Mouse (Mus musculus): Measurements from ENCODE around the gene Barx2.
A peak's percentile ranks its signal among the peaks of the same experiment; 100 is the strongest.
"Not testable (repeated sequence)": the region's sequence is repeated elsewhere in the genome, so short reads cannot be mapped to it uniquely, and the experiment has no call there.

The Barx2 gene

GRCm38 (mm10) chr9:31912921-31913738, at the start of gene Barx2:
Gene Barx2, minus strand, starts transcription at chr9:31913462.
- no peak for DNase-seq (ENCODE audit: low read depth, low spot score)

GRCm38 (mm10) chr9:31962265-31962664, 49.0 kb upstream of the Barx2 start:
- no peak for DNase-seq (ENCODE audit: low read depth, low spot score)

DNA sequence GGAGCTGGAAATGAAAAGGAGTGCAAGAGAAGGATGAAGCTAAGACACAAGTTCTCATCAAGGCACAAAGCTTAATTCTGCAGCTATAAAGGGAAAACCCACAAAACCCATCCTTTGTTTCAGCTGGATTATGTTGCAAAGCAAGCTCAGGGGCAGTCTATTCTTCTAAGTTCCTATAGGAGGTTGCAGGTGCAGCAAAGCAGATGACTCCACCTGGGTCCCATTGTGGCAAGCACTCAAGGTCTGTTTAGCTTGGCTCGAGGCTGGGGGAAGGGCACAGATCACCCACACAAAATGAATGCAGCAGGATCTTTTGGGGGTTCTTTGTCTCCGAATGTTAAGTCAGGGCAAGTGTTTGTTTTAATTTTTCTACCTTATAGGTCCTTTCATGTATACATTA, 47.2 kb upstream of the Barx2 start:
- no peak for DNase-seq (ENCODE audit: low read depth, low spot score)

- DNase-seq (ENCODE audit: low read depth, low spot score): no peak
These were observed 44.9 kb upstream of the Barx2 start for GRCm38 (mm10) chr9:31958120-31958519.

- DNase-seq (ENCODE audit: low read depth, low spot score): peak; percentile 8
These were observed 37.2 kb upstream of the Barx2 start for GRCm38 (mm10) chr9:31950506-31950905.

DNA sequence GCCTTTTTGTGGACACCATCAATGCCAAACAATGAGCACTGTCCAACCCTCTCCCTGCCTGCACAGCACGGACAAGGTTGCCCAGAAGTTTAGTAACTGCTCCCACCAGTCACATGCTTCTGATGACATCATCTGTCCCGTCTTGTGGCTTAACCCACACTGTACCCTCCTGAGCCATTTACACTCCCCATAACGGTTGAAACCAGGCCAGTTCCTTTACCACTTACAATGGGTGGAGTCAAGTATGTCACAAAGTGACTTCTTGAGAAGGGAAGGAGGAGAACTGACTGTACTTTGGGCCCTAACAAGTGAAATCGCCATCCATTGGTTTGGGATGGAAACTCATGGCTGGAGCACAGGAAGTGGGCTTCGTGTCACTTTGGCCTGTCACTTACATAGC, 35.8 kb upstream of the Barx2 start:
- DNase-seq (ENCODE audit: low read depth, low spot score): no peak

DNA sequence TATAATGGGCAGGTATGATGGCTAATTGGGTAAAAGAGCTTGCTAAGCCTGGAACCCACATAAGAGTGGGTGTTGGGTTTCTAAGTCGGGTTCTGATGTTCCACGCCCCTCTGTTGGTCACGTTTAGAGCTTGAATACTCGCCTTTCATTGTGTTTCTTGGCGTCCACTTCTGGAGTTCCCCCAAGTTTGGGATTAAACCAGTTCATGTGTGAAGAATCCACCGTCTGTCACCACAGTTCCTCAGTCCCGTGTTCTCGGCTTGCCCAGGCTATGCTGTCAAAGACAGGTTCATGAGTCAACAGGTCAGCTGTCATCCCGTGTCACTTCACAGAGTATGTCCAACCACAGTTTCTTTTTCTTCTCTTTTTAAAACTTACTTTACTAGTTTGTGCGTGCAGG, 33.8 kb upstream of the Barx2 start:
- DNase-seq (ENCODE audit: low read depth, low spot score): no peak

- DNase-seq (ENCODE audit: low read depth, low spot score): no peak
These were observed 29.1 kb upstream of the Barx2 start for GRCm38 (mm10) chr9:31942334-31942733.

DNA sequence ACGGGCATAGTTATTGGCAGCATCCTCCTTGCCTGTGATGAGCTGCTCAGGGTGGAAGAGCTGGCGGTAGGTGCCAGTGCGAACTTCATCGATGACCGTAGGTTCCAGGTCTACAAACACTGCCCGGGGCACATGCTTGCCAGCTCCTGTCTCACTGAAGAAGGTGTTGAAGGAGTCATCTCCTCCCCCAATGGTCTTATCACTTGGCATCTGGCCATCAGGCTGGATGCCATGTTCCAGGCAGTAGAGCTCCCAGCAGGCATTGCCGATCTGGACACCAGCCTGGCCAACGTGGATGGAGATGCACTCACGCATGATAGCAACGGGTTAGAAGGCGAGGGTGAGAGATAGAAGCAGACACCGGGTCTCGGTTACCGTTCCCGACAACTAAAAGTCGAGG, 23.2 kb upstream of the Barx2 start:
- DNase-seq (ENCODE audit: low read depth, low spot score): not testable (repeated sequence)

DNA sequence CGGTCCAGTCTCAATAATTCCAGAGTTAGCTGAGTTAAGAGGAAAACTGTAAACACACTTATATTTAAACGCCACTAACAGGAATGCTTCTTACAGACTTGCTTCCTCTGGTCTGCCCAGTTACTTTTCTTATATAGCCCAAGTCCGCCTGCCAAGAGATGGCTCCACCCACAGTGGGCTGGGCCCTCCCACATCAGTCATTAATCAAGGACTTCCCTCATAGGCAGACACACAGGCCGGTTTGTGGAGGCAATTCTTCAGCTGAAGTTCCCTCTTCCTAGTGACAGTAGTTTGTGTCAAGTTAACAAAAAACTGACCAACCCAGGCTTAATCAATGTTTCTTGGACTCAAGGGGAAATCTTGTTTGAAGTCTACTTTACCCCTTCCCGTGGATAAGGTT, 18.4 kb upstream of the Barx2 start:
- DNase-seq (ENCODE audit: low read depth, low spot score): peak; percentile 54

GRCm38 (mm10) chr9:31931255-31931654, 18.0 kb upstream of the Barx2 start:
- no peak for DNase-seq (ENCODE audit: low read depth, low spot score)

DNA sequence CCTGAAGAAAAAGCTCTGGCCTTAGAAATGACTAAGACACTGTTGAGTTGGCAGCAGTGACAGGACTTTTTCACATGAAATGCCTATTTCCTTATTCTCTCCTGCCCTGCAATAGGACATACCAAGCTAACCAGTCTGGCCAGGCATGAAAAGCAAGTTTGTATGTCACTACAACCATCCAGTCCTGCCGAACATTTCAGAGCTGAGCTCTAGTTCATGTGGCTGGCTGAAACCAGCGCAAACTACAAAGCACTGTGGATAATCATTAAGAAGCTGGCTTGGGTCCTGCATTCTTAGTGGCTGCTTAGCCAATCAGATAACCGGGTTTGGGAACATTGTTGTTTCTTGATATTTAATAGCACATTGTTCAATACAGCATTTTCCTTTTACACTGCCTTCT, 13.5 kb upstream of the Barx2 start:
- DNase-seq (ENCODE audit: low read depth, low spot score): no peak

- peak; percentile 83 for DNase-seq (ENCODE audit: low read depth, low spot score)
These were observed 12.8 kb upstream of the Barx2 start for GRCm38 (mm10) chr9:31925830-31926624.

DNA sequence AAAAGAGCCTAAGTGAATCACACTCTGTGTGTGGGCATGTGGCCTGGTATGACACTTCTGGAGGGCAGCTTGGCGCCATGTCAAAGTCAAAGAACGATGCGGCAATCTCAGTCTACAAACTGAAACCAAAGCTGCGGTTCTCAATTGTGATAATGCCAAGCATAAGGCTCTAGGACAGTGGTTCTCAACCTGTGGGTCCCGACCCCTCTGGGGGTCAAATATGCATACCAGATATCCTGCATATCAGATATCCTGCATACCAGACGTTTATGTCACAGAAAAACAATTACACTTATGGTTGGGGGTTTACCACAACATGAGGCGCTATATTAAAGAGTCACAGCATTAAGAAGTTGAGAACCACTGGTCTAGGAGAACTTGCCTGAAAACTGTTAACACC, 10.3 kb upstream of the Barx2 start:
- DNase-seq (ENCODE audit: low read depth, low spot score): no peak

DNA sequence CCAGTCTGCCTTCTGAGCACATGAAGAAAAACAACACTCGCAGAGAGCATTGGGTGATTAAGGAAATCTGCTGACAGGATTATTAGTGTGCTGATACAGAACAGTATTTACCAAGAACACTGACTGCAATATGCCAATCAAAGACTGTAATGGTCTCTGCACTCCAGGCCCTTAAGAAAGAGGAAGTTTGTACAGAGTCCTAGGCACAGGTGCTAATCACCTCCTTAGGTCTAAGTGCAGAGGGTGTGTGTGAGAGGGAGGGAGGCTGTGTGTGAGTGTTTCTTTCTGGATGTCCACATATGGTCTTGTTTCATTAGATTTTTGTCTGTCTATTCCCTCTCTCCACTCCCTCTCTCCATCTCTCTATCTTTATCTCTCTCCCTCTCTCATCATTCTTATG, 6.5 kb upstream of the Barx2 start:
- peak; percentile 55 for DNase-seq (ENCODE audit: low read depth, low spot score)

DNA sequence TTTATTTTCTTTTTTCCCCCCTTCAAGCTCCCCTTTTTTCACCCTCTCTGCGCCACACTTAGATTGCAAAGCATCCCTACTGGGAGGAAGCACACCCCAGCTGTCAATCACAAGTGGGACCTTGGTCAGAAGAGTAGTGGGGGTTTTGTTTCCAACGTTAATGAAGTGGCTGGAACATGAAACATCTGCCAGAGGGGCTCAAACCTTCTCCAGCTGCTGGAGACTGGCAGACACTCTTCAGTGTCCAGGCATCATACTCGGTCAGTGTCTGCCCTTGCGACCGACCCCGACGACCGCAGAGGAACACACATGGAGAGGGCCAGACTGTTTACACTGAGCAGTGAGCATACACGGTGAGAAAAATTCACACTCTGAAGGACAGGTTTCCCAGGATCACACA, 3.2 kb upstream of the Barx2 start:
- DNase-seq (ENCODE audit: low read depth, low spot score): no peak

DNA sequence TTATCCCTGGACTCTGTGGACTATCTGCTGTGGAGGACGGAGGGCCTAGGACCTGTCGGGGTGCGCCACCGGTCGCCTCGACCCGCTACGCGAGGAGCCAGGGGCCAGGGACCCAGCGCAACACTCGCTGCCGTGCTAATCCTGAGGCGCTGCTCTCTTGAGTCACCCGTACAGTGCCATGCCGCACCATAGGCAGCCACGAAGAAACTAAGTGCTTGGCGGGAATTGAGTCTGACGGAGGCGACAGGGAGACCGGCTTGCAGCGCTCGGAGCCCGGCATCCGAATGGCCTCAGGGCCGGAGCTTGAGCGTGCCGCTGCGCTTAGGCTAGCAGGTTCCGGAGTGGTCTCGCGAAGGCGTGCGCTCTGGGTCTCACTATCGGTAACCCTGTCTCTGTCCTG, 1.6 kb upstream of the Barx2 start:
- DNase-seq (ENCODE audit: low read depth, low spot score): no peak

DNA sequence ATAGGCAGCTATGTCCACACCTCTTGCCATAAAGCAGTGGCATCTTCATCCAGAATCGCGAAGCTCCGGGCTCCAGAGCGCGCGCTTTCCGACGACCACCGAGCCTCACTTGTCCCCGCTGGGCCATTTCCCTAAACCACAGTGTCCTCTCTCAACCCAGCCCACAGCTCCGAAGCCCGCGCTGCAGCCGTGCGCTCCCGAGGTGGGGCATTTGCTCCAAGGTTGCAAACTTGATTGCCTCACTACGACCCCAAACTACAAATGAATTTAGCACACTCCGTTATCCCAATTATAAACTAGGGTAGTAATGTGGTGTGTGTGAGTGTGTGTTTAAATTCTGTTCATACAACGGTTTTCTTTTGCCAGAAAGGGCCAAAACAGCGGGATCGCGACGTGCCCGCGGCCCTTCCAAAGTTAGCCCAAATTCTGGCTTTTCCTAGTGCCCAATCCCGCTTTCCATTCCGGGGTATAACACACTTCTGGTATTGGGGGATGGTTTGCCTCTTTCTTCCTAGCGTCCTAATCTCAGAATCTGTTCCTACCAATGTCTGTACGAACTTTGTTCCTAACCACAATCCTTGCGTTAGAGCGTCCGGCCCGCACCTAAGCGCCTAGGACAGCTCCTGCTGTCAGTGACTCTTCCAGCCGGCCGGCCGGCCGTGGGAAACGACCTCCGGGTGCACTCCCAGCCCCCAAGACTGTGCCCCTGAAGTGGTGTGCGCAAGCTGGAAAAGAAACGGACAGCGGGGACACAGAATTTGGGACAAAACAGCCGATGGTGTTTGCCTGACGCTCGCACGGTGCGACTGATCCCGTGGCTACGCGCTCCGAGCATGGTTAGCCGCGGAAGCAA, 703 bp upstream of the Barx2 start:
- DNase-seq (ENCODE audit: low read depth, low spot score): no peak

DNA sequence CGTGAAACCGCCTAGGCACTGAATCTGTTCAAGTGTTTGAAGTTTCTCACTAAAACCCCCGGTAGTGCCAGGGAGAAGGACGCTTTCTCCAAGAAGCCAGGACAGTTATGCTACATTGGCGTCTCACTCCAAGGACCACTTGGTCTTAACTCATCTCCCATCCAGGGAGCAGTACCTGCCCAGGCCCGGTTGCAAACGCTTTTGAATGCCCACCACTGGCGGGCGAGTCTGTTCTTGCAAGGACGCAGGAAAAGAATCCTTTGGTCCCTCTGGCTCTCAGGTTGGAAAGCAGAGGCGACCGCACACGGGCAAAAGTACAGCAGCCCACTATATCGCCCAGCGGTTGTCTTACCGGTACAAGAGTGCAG, 725 bp downstream of the Barx2 start:
- no peak for DNase-seq (ENCODE audit: low read depth, low spot score)

DNA sequence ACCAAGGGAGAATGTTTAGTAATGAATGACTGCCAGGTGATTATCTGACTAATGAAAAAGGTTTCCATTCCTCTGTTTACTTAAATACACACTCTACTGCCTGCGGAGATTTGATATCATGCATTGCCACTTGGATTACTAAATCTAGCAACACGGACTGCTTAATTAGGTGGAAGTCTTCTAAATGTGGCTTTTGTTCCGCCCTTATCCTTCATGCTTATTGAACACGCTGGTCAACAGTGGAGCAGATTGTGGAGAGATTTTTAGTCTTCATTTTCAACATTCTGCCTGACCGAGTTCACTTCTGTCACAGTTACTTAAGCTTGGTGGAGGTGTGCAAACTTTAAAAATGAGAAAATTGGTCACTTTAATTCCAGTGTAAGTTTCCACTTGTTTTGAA, 3.0 kb downstream of the Barx2 start:
- DNase-seq (ENCODE audit: low read depth, low spot score): no peak

DNA sequence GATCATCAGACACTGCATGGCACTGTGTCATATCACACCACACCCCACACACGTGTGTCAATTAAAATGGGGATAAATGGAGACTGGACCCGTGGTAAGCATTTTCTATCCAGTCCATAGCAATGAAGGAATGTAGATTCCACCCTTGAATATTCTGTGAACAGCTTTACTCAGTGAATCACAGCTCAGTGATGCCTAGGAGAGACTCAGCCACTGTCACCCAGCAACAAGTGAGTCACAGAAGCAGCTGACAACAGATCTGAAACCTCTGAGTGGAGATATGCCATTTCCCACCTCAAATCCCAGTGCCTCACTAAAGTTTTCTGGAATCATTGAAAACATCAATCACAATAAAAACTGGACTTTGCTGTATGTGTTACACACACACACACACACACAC, 11.5 kb downstream of the Barx2 start:
- DNase-seq (ENCODE audit: low read depth, low spot score): no peak

- DNase-seq (ENCODE audit: low read depth, low spot score): no peak
These were observed 18.4 kb downstream of the Barx2 start for GRCm38 (mm10) chr9:31894775-31895320.

Measured in A20 (cell line).